Mouse (Mus musculus) heart, embryonic 12.5 days (tissue): Measurements from ENCODE around the gene Nrg3. TPM values are rescaled to one million over a fixed set of nuclear protein-coding genes. Genes with fewer than 3 reads are reported as not detected.

Experiments used
- ATAC-seq: fragments of 200-750 bp; cut with Nextera tagmentation; 2 replicates; pipeline ENCODE4 v1.8.0; 2017; ENCODE audit warnings: moderate TSS enrichment, moderate library complexity; ENCODE audit not compliant: insufficient number of reproducible peaks, low FRiP score
- H3K27ac ChIP-seq: fragments of 300-500 bp; sonication (generic); 2 replicates; pipeline ENCODE4 v1.5.1; 2016; ENCODE audit warnings: mild to moderate bottlenecking, moderate library complexity; ENCODE audit not compliant: poor library complexity, severe bottlenecking
- H3K27me3 ChIP-seq: fragments of 300-500 bp; sonication (generic); replicated peaks from 2 replicates; pipeline ENCODE4 v1.6.1; 2016; ENCODE audit warnings: mild to moderate bottlenecking, moderate library complexity
- H3K36me3 ChIP-seq: fragments of 300-500 bp; sonication (generic); 2 replicates; pipeline ENCODE4 v1.6.1; 2016; ENCODE audit warnings: mild to moderate bottlenecking, moderate library complexity
- H3K4me1 ChIP-seq: fragments of 300-500 bp; sonication (generic); replicated peaks from 2 replicates; pipeline ENCODE4 v1.6.1; 2016; ENCODE audit warnings: mild to moderate bottlenecking
- H3K4me2 ChIP-seq: fragments of 300-500 bp; sonication (generic); 2 replicates; pipeline ENCODE4 v1.6.1; 2016; ENCODE audit warnings: mild to moderate bottlenecking, moderate library complexity
- H3K4me3 ChIP-seq: fragments of 300-500 bp; sonication (generic); 2 replicates; pipeline ENCODE4 v1.5.1; 2016; ENCODE audit warnings: mild to moderate bottlenecking
- H3K9ac ChIP-seq: fragments of 300-500 bp; sonication (generic); 2 replicates; pipeline ENCODE4 v1.6.1; 2016; ENCODE audit warnings: mild to moderate bottlenecking, moderate library complexity
- H3K9me3 ChIP-seq: fragments of 300-500 bp; sonication (generic); replicated peaks from 2 replicates; pipeline ENCODE4 v1.6.1; 2016; ENCODE audit warnings: mild to moderate bottlenecking, moderate library complexity
- WGBS: fragments of 180-500 bp; shearing (Covaris S2); methylation state at CpG from one replicate; pipeline ENCODE4 v1.1.7; 2016; 5-methylcytosine and 5-hydroxymethylcytosine counted together
- polyA plus RNA-seq: library from polyadenylated mRNA; unstranded; fragments of >200 nt; fragmentation: Nextera tagmentation; extraction: Ambion mirVana; gene quantifications from 2 replicates; pipeline ENCODE4 v1.2.1, GENCODE M21; 2016

The Nrg3 gene
- polyA plus RNA-seq, 1 experiment from 2014 or later, result not detected

- Histone ChIP-seq H3K27me3 (no peaks in the 10 kb centered on the region), H3K36me3 (no peaks in the 10 kb centered on the region), H3K9me3 (0 out of 2 replicates have a peak, but pooled peaks cover 4% of the 10 kb centered on the region), H3K4me2 (no peak overlapping the region), H3K4me1 (no peaks in the 10 kb centered on the region), H3K27ac (no peak overlapping the region), H3K4me3 (no peak overlapping the region), H3K9ac (no peak overlapping the region)
- WGBS, result 70% methylated on average over 2 of the region's 2 CpGs
- ATAC-seq, result no peak
Measured at GRCm38 (mm10) chr14:38936483-38937054, 536.3 kb downstream of the Nrg3 start.

GRCm38 (mm10) chr14:38923652-38924051 is 549.2 kb downstream of the Nrg3 start:
- no peaks in the 10 kb centered on the region for H3K9me3 ChIP-seq
- no peak overlapping the region for H3K4me2 ChIP-seq
- no peaks in the 10 kb centered on the region for H3K4me1 ChIP-seq
- no peaks in the 10 kb centered on the region for H3K27me3 ChIP-seq
- no peaks in the 10 kb centered on the region for H3K36me3 ChIP-seq
- ATAC-seq, result no peak
- WGBS, result 74% methylated on average over 1 of the region's 1 CpGs
- H3K4me3 ChIP-seq, result no peak overlapping the region
- no peak overlapping the region for H3K27ac ChIP-seq
- no peak overlapping the region for H3K9ac ChIP-seq

GRCm38 (mm10) chr14:38920800-38921199 is 552.1 kb downstream of the Nrg3 start:
- 60% methylated on average over 2 of the region's 2 CpGs for WGBS
- no peak for ATAC-seq
- no peaks in the 10 kb centered on the region for H3K36me3 ChIP-seq

GRCm38 (mm10) chr14:38870591-38870990 is 602.3 kb downstream of the Nrg3 start:
- ATAC-seq, result no peak
- Histone ChIP-seq H3K4me1 (no peaks in the 10 kb centered on the region), H3K36me3 (no peaks in the 10 kb centered on the region), H3K4me3 (no peak overlapping the region), H3K27me3 (no peaks in the 10 kb centered on the region), H3K27ac (no peak overlapping the region), H3K9me3 (no peaks in the 10 kb centered on the region), H3K4me2 (no peak overlapping the region), H3K9ac (no peak overlapping the region)
- 52% methylated on average over 2 of the region's 2 CpGs for WGBS

More at GRCm38 (mm10) chr14:38920800-38921199, 552.1 kb downstream of the Nrg3 start:
- no peak overlapping the region for H3K27ac ChIP-seq
- no peak overlapping the region for H3K4me3 ChIP-seq
- H3K4me2 ChIP-seq, result no peak overlapping the region
- H3K9ac ChIP-seq, result no peak overlapping the region
- H3K27me3 ChIP-seq, result no peaks in the 10 kb centered on the region
- no peaks in the 10 kb centered on the region for H3K9me3 ChIP-seq
- no peaks in the 10 kb centered on the region for H3K4me1 ChIP-seq

- Histone ChIP-seq H3K4me3 (no peak overlapping the region), H3K9ac (no peak overlapping the region), H3K4me1 (no peaks in the 10 kb centered on the region), H3K36me3 (no peaks in the 10 kb centered on the region), H3K4me2 (no peak overlapping the region), H3K27ac (no peak overlapping the region), H3K9me3 (no peaks in the 10 kb centered on the region), H3K27me3 (no peaks in the 10 kb centered on the region)
- WGBS, result 90% methylated on average over 1 of the region's 1 CpGs
- no peak for ATAC-seq
Measured at GRCm38 (mm10) chr14:38847566-38847965, 625.3 kb downstream of the Nrg3 start.

- Histone ChIP-seq H3K4me2 (no peak overlapping the region), H3K4me3 (no peak overlapping the region), H3K36me3 (no peaks in the 10 kb centered on the region), H3K27ac (no peak overlapping the region), H3K9ac (no peak overlapping the region), H3K27me3 (no peaks in the 10 kb centered on the region), H3K9me3 (no peaks in the 10 kb centered on the region), H3K4me1 (no peaks in the 10 kb centered on the region)
- no peak for ATAC-seq
- WGBS, result 58% methylated on average over 1 of the region's 1 CpGs
Measured at GRCm38 (mm10) chr14:38847091-38847490, 625.8 kb downstream of the Nrg3 start.

GRCm38 (mm10) chr14:38835006-38835405 is 637.9 kb downstream of the Nrg3 start:
- 68% methylated on average over 4 of the region's 4 CpGs for WGBS
- H3K27me3 ChIP-seq, result no peaks in the 10 kb centered on the region

GRCm38 (mm10) chr14:38824891-38825290 is 648.0 kb downstream of the Nrg3 start:
- Histone ChIP-seq H3K36me3 (no peaks in the 10 kb centered on the region), H3K9ac (no peak overlapping the region), H3K4me2 (no peak overlapping the region), H3K4me1 (no peaks in the 10 kb centered on the region), H3K27ac (no peak overlapping the region), H3K4me3 (no peak overlapping the region), H3K27me3 (no peaks in the 10 kb centered on the region), H3K9me3 (no peaks in the 10 kb centered on the region)
- WGBS, result 74% methylated on average over 1 of the region's 1 CpGs
- no peak for ATAC-seq

More at GRCm38 (mm10) chr14:38835006-38835405, 637.9 kb downstream of the Nrg3 start:
- no peak for ATAC-seq
- Histone ChIP-seq H3K36me3 (no peaks in the 10 kb centered on the region), H3K4me1 (no peaks in the 10 kb centered on the region), H3K4me3 (no peak overlapping the region), H3K9ac (no peak overlapping the region), H3K27ac (no peak overlapping the region), H3K4me2 (no peak overlapping the region), H3K9me3 (no peaks in the 10 kb centered on the region)

GRCm38 (mm10) chr14:38797027-38797426 is 675.9 kb downstream of the Nrg3 start:
- no peaks in the 10 kb centered on the region for H3K27me3 ChIP-seq
- H3K9me3 ChIP-seq, result no peaks in the 10 kb centered on the region
- no peaks in the 10 kb centered on the region for H3K4me1 ChIP-seq
- no peak overlapping the region for H3K4me3 ChIP-seq
- ATAC-seq, result no peak
- WGBS, result 78% methylated on average over 3 of the region's 3 CpGs
- no peak overlapping the region for H3K9ac ChIP-seq
- no peak overlapping the region for H3K27ac ChIP-seq
- no peak overlapping the region for H3K4me2 ChIP-seq
- H3K36me3 ChIP-seq, result no peaks in the 10 kb centered on the region

- Histone ChIP-seq H3K4me2 (no peak overlapping the region), H3K27ac (no peak overlapping the region), H3K9ac (no peak overlapping the region), H3K4me1 (no peaks in the 10 kb centered on the region), H3K9me3 (no peaks in the 10 kb centered on the region), H3K4me3 (no peak overlapping the region), H3K36me3 (no peaks in the 10 kb centered on the region), H3K27me3 (no peaks in the 10 kb centered on the region)
- 73% methylated on average over 5 of the region's 5 CpGs for WGBS
- ATAC-seq, result no peak
Measured at GRCm38 (mm10) chr14:38775291-38776116, 697.4 kb downstream of the Nrg3 start.

GRCm38 (mm10) chr14:38774811-38775210 is 698.1 kb downstream of the Nrg3 start:
- Histone ChIP-seq H3K27me3 (no peaks in the 10 kb centered on the region), H3K4me2 (no peak overlapping the region), H3K9me3 (no peaks in the 10 kb centered on the region), H3K4me1 (no peaks in the 10 kb centered on the region), H3K27ac (no peak overlapping the region), H3K9ac (no peak overlapping the region), H3K4me3 (no peak overlapping the region), H3K36me3 (no peaks in the 10 kb centered on the region)
- ATAC-seq, result no peak
- WGBS, result 61% methylated on average over 1 of the region's 1 CpGs
